Mouse (Mus musculus) adrenal gland, adult 18-20 months (tissue): Measurements from ENCODE around the gene Mcts2. TPM values are rescaled to one million over a fixed set of nuclear protein-coding genes. Genes with fewer than 3 reads are reported as not detected.

Experiments
- DNase-seq, 2 experiments: peaks; one replicate each; pipeline ENCODE4 v3.0.0; 2021 to 2022; ENCODE audit warnings: low spot score in 2 of 2
- total RNA-seq, 2 experiments: library from RNA; stranded (reverse); gene quantifications; 1 replicate in 1 of 2; 2 replicates in 1 of 2; pipeline ENCODE4 v1.2.3; 2021

Gene Mcts2
- total RNA-seq, 2 experiments from 2014 or later = 23.5 to 25.8 TPM

GRCm38 (mm10) chr2:152724332-152724723 lies 37.5 kb downstream of the Mcts2 start:
- DNase-seq = no peak

- no peak for DNase-seq
Observed at GRCm38 (mm10) chr2:152725178-152725750, 38.4 kb downstream of the Mcts2 start.

GRCm38 (mm10) chr2:152726213-152726612 lies 39.4 kb downstream of the Mcts2 start:
- no peak for DNase-seq

- DNase-seq = no peak
Observed at GRCm38 (mm10) chr2:152726751-152727335, 40.0 kb downstream of the Mcts2 start.

- no peak for DNase-seq
Observed at GRCm38 (mm10) chr2:152727795-152728510, 41.1 kb downstream of the Mcts2 start.

GRCm38 (mm10) chr2:152728594-152728993 lies 41.8 kb downstream of the Mcts2 start:
- no peak for DNase-seq

- DNase-seq = no peak
Observed at GRCm38 (mm10) chr2:152729013-152729635, 42.3 kb downstream of the Mcts2 start.

GRCm38 (mm10) chr2:152729636-152730020 lies 42.8 kb downstream of the Mcts2 start:
- DNase-seq = peak in 1 of 2 experiments; percentile 48

- DNase-seq = no peak
Observed at GRCm38 (mm10) chr2:152733201-152733600, 46.4 kb downstream of the Mcts2 start.

GRCm38 (mm10) chr2:152734501-152734900 lies 47.7 kb downstream of the Mcts2 start:
- no peak for DNase-seq

GRCm38 (mm10) chr2:152734984-152735383 lies 48.1 kb downstream of the Mcts2 start:
- peak; percentile 90 for DNase-seq

GRCm38 (mm10) chr2:152736090-152736601 lies 49.3 kb downstream of the Mcts2 start, which contains the start of gene Id1:
TSS of gene Id1 (plus strand) at chr2:152736251.
- peak; percentile 80 to 89 for DNase-seq

- peak in 1 of 2 experiments; percentile 46 for DNase-seq
Observed at GRCm38 (mm10) chr2:152736748-152737147, 49.9 kb downstream of the Mcts2 start.

Other genes starting within 250 kb of the Mcts2 start
- not detected for gene Defb23, start 222.4 kb upstream of the Mcts2 start, total RNA-seq
- not detected for gene Defb20, start 210.0 kb upstream of the Mcts2 start, total RNA-seq
- gene Defb22, start 196.9 kb upstream of the Mcts2 start, total RNA-seq = not detected
- gene Defb26, start 175.3 kb upstream of the Mcts2 start, total RNA-seq = not detected
- not detected for gene Defb28, start 168.8 kb upstream of the Mcts2 start, total RNA-seq
- not detected for gene Defb29, start 146.9 kb upstream of the Mcts2 start, total RNA-seq
- gene Gm17416, start 117.7 kb upstream of the Mcts2 start, total RNA-seq = not detected
- gene Defb21, start 114.3 kb upstream of the Mcts2 start, total RNA-seq = not detected
- gene Defb19, start 106.7 kb upstream of the Mcts2 start, total RNA-seq = under 1 TPM in 1 of 2 experiments, not detected in 1; 0.93 TPM
- not detected for gene Defb45, start 87.6 kb upstream of the Mcts2 start, total RNA-seq
- gene Defb36, start 82.7 kb upstream of the Mcts2 start, total RNA-seq = not detected
- 1 to 10 TPM; 1.5 to 2.4 TPM for gene Defb25, start 64.0 kb upstream of the Mcts2 start, total RNA-seq
- 10 to 100 TPM in 1 of 2 experiments, 1 to 10 TPM in 1; 8.9 to 13.5 TPM for gene Rem1, start 60.1 kb upstream of the Mcts2 start, total RNA-seq
- gene H13, start 17.6 kb upstream of the Mcts2 start, total RNA-seq = 100 to 1,000 TPM; 151 to 170 TPM
- gene Id1, start 49.2 kb downstream of the Mcts2 start, total RNA-seq = 10 to 100 TPM; 51.8 to 93.4 TPM
- gene Cox4i2, start 67.1 kb downstream of the Mcts2 start, total RNA-seq = 1 to 10 TPM; 2.5 to 3.8 TPM
- gene Bcl2l1, start 144.7 kb downstream of the Mcts2 start, total RNA-seq = 10 to 100 TPM; 63.6 to 73.5 TPM
- gene Tpx2, start 160.9 kb downstream of the Mcts2 start, total RNA-seq = 1 to 10 TPM; 1.2 to 2.3 TPM
- gene Mylk2, start 224.3 kb downstream of the Mcts2 start, total RNA-seq = not detected
- gene Foxs1, start 246.2 kb downstream of the Mcts2 start, total RNA-seq = 1 to 10 TPM; 2.3 to 3.5 TPM